Mouse (Mus musculus) liver, embryonic 14 days (tissue): ENCODE measurements around the gene Aldh3b3. TPM values are rescaled to one million over a fixed set of nuclear protein-coding genes. Genes with fewer than 3 reads are reported as not detected.

Experiments
- polyA plus RNA-seq: library from polyadenylated mRNA; depleted of rRNA; stranded (reverse); fragments of >200 nt; gene quantifications from 2 replicates; pipeline ENCODE4 v1.2.3, GENCODE M21; 2012; rRNA removed

The Aldh3b3 gene
- polyA plus RNA-seq: 0.02 TPM in 1 of 2 replicates, not detected in the other

GRCm38 (mm10) chr19:3958470-3958869 lies at the start of gene Aldh3b3:
Gene Aldh3b3 (plus strand): TSS chr19:3958645.

GRCm38 (mm10) chr19:3912337-3913204 lies 45.9 kb upstream of the Aldh3b3 start, which contains the start of gene Ndufs8:
Gene Ndufs8 (minus strand): TSS chr19:3912774.

GRCm38 (mm10) chr19:3929211-3929941 lies 29.1 kb upstream of the Aldh3b3 start, which contains the start of gene Aldh3b1:
Gene Aldh3b1 (minus strand): TSS chr19:3929808.

DNA sequence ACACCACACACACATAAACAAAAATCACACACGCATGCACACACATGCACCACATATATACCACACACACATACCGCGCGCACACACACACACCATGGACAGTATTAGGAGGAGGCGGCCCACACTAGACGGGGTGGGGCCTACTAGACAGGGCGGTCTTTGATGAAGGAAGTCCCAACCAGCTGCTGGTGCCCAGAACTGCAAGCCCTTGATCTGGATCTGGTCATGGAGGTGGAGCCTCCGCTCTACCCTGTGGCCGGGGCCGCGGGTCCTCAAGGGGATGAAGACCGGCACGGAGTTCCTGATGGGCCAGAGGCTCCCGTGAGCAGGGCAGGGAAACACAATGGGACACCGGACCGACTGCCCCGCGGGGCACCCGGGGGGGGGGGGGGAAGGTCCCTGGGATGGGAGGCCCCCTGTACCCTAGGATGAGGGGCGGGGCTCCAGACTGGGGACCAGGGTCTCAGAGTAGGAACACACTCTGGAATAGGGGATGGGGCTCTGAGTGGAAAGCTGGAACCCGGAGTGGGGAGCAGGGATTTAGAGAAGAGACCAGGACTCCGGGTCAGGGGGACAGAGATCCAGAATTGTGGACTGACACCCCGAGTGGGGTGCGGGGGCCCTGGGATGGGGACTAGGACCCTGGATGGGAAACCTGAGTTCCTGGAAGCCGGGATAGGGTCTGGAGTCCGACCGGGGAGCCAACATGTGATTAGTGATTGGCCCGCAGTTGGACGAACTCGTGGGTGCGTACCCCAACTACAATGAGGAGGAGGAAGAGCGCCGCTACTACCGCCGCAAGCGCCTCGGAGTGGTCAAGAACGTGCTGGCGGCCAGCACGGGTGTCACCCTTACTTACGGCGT lies 23.2 kb upstream of the Aldh3b3 start, which contains the start of gene Unc93b1:
Unc93b1 (plus strand) TSS at position 155 of the 864 bp plus-strand sequence.

DNA sequence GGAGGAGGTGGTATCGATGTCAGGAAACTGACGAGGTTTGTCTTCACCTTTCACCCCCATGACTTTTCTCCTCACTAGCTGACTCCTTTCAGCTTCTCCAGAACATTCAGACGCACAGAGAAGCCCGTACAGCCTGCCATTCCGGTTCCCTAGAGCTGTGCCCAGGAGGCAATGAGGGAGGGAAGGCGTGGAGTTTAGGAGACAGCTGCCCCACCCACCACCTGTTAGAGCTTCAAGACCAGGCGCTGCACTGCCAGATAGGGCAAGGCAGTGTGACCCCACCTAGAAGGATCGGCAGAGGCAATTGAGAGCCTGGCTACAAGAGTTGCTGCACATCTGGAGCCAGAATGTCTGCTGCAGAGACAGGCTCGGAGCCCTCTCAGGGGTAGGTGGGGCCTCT lies 13.8 kb downstream of the Aldh3b3 start, which contains the start of gene Aldh3b2:
Aldh3b2 (plus strand) TSS at position 100 of the 400 bp plus-strand sequence.

GRCm38 (mm10) chr19:3986334-3986733 lies 27.9 kb downstream of the Aldh3b3 start, which contains the start of gene Acy3:
Gene Acy3 (plus strand): TSS chr19:3986570.

DNA sequence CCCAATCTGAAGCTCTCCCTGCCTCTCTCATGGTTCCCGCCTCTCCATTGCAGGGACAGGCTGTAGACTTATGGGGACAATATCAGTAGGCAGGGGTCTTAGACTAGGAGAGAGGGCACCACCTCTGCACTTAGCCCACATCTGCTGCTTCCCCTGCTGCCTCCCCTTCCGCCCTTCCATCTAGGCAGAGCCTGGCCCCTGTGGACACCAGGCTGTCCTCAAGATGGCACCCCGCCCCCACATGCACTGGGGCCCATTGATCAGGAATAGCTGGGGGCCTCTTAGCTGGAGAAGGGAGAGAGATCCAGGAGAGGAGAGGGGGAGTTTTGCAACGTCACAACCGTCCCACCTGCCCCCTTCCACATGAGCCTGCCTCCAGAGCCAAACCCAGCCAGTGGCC lies 34.0 kb downstream of the Aldh3b3 start, which contains the start of gene Tbx10:
Tbx10 (plus strand) TSS at position 337 of the 400 bp plus-strand sequence.

DNA sequence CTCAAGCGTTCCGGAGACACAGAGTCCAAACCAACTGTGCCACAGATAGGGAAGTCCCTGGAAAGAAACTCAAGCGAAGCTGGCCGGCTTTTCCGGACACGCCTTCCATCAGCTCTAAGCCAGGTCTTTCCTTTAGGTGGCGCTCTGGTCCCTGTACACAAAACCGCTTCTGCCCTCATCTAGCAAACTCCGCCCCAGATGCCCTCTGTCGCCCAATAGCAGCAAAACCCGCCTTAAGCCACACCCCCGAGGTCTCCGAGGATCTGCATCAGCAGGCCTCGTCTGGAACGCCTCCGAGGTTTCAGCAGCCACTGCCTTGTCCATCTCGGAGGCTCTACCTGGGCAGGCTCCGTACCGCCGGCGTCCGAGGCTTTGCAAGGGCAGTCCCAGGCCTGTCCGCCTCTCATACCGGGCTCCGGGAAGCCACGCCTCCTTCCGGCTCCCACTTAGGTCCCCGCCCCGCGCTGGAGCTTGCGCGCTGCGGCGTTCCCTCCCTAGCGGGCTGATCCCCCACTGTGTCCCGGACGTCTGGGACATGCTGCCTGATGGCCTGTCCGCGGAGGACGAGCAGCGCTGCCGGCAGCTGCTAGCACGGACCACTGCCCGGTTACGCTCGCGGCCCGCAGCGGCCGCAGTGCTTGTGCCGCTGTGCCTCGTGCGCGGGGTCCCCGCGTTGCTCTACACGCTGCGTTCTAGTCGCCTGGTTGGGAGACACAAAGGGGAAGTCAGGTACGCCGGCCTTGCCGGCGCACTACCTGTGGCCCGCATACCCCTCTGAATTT lies 41.9 kb downstream of the Aldh3b3 start, which contains the start of the genes Nudt8 and Gm49405:
Nudt8 (plus strand) TSS at position 462 of the 782 bp plus-strand sequence.
Gm49405 (plus strand) TSS at position 508 of the 782 bp plus-strand sequence.

GRCm38 (mm10) chr19:4003112-4003511 lies 44.7 kb downstream of the Aldh3b3 start, which contains the start of gene Doc2g:
Gene Doc2g (plus strand): TSS chr19:4003313.

DNA sequence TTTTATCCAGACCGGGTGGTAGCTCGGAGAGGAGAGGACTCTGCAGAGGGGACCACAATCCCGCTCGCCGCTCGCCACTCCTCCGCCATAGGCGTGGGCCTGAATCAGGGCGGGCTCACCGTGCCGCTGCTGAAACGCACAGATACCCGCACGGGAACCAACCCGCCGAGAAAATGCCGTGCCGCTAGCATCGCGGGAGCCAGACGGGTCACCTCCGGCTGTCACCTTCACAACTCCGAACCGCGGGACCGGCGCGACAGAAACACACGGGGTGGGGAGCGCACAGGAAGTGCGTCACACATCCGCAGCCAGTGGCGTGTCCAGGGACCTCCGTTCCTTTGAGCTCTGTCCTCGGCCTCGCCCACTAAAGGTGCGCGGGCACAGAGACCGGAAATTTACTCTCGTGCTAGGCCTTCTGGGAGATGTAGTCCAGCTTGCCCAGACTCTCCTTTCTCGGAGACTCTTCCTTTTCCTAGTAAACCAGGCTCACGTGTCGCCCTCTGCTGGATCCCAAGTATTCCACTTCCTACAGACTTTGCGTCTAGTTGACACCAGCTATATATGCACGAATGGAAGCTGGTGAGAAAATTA lies 54.1 kb downstream of the Aldh3b3 start, which contains the start of gene Ndufv1:
Ndufv1 (minus strand) TSS at position 375 of the 591 bp plus-strand sequence.

Other genes with a start within 250 kb of the Aldh3b3 start
- gene Kmt5b, start 191.2 kb upstream of the Aldh3b3 start, polyA plus RNA-seq: 6.2 and 7.1 TPM in 2 replicates
- gene Chka, start 106.9 kb upstream of the Aldh3b3 start, polyA plus RNA-seq: 14.7 and 17.5 TPM in 2 replicates
- 44.9 and 50.6 TPM in 2 replicates for gene Tcirg1, start 51.5 kb upstream of the Aldh3b3 start, polyA plus RNA-seq
- 113 and 127 TPM in 2 replicates for gene Ndufs8, start 45.9 kb upstream of the Aldh3b3 start, polyA plus RNA-seq
- gene Aldh3b1, start 28.8 kb upstream of the Aldh3b3 start, polyA plus RNA-seq: 2.7 and 3.6 TPM in 2 replicates
- gene Unc93b1, start 23.5 kb upstream of the Aldh3b3 start, polyA plus RNA-seq: 15.5 and 20.9 TPM in 2 replicates
- 0.29 and 0.64 TPM in 2 replicates for gene Aldh3b2, start 13.7 kb downstream of the Aldh3b3 start, polyA plus RNA-seq
- 8.6 and 11.4 TPM in 2 replicates for gene Acy3, start 27.9 kb downstream of the Aldh3b3 start, polyA plus RNA-seq
- gene Tbx10, start 34.1 kb downstream of the Aldh3b3 start, polyA plus RNA-seq: 0.29 and 0.55 TPM in 2 replicates
- 2.0 and 3.6 TPM in 2 replicates for gene Nudt8, start 41.9 kb downstream of the Aldh3b3 start, polyA plus RNA-seq
- 0.59 and 0.60 TPM in 2 replicates for gene Gm49405, start 42.0 kb downstream of the Aldh3b3 start, polyA plus RNA-seq
- 1.4 and 1.5 TPM in 2 replicates for gene Doc2g, start 44.7 kb downstream of the Aldh3b3 start, polyA plus RNA-seq
- gene Ndufv1, start 54.2 kb downstream of the Aldh3b3 start, polyA plus RNA-seq: 79.3 and 86.8 TPM in 2 replicates
- 225 and 279 TPM in 2 replicates for gene Gstp1, start 79.3 kb downstream of the Aldh3b3 start, polyA plus RNA-seq
- 6.6 and 8.4 TPM in 2 replicates for gene Gstp2, start 87.4 kb downstream of the Aldh3b3 start, polyA plus RNA-seq
- 54.9 and 71.8 TPM in 2 replicates for gene Gstp3, start 100.9 kb downstream of the Aldh3b3 start, polyA plus RNA-seq
- gene Cabp2, start 122.9 kb downstream of the Aldh3b3 start, polyA plus RNA-seq: 0.23 and 0.25 TPM in 2 replicates
- 46.8 and 54.8 TPM in 2 replicates for gene Cdk2ap2, start 138.5 kb downstream of the Aldh3b3 start, polyA plus RNA-seq
- 5.4 and 6.1 TPM in 2 replicates for gene Pitpnm1, start 141.4 kb downstream of the Aldh3b3 start, polyA plus RNA-seq
- 36.6 and 38.9 TPM in 2 replicates for gene Aip, start 167.2 kb downstream of the Aldh3b3 start, polyA plus RNA-seq
- gene Gpr152, start 181.1 kb downstream of the Aldh3b3 start, polyA plus RNA-seq: not detected in 2 replicates
- 0.08 and 0.10 TPM in 2 replicates for gene Cabp4, start 185.4 kb downstream of the Aldh3b3 start, polyA plus RNA-seq
- gene Coro1b, start 190.0 kb downstream of the Aldh3b3 start, polyA plus RNA-seq: 50.4 and 60.2 TPM in 2 replicates
- 12.2 and 12.5 TPM in 2 replicates for gene Ptprcap, start 195.0 kb downstream of the Aldh3b3 start, polyA plus RNA-seq
- 16.1 and 20.9 TPM in 2 replicates for gene Rps6kb2, start 204.7 kb downstream of the Aldh3b3 start, polyA plus RNA-seq
- gene Carns1, start 216.8 kb downstream of the Aldh3b3 start, polyA plus RNA-seq: 0.32 and 0.41 TPM in 2 replicates
- 2.6 and 3.0 TPM in 2 replicates for gene Tbc1d10c, start 232.6 kb downstream of the Aldh3b3 start, polyA plus RNA-seq
- 200 and 246 TPM in 2 replicates for gene Ppp1ca, start 233.4 kb downstream of the Aldh3b3 start, polyA plus RNA-seq
- gene Rad9a, start 243.0 kb downstream of the Aldh3b3 start, polyA plus RNA-seq: 18.8 and 20.8 TPM in 2 replicates